Mouse (Mus musculus) testis, adult 2 months (tissue): Measurements from ENCODE around the gene Itpr1. TPM values are rescaled to one million over a fixed set of nuclear protein-coding genes. Genes with fewer than 3 reads are reported as not detected.

Experiments
- H3K27ac ChIP-seq: fragments of 200-500 bp; 2 replicates; pipeline ENCODE4 v1.5.1; 2012; ENCODE audit warnings: low read depth, low read length; ENCODE audit not compliant: control insufficient read depth, insufficient read depth
- H3K27me3 ChIP-seq: fragments of 200-500 bp; 2 replicates; pipeline ENCODE4 v1.6.1; 2012; ENCODE audit warnings: mild to moderate bottlenecking, low read length, moderate library complexity; ENCODE audit not compliant: control insufficient read depth, insufficient read depth
- H3K36me3 ChIP-seq: fragments of 200-500 bp; 2 replicates; pipeline ENCODE4 v1.6.1; 2012; ENCODE audit warnings: mild to moderate bottlenecking, low read length; ENCODE audit not compliant: control insufficient read depth, insufficient read depth
- H3K4me1 ChIP-seq: fragments of 200-500 bp; 2 replicates; pipeline ENCODE4 v1.6.1; 2012; ENCODE audit warnings: low read length; ENCODE audit not compliant: control insufficient read depth, insufficient read depth
- H3K4me3 ChIP-seq: fragments of 200-500 bp; 2 replicates; pipeline ENCODE4 v1.5.1; 2012; ENCODE audit warnings: low read depth, mild to moderate bottlenecking, low read length, moderate library complexity, mixed read lengths; ENCODE audit not compliant: control insufficient read depth
- CTCF ChIP-seq: fragments of 200-500 bp; IDR thresholded peaks from 2 replicates; pipeline ENCODE4 v1.5.1; 2012; ENCODE audit warnings: low read depth, mild to moderate bottlenecking, inconsistent platforms, low read length, moderate library complexity; ENCODE audit not compliant: control insufficient read depth, insufficient read depth, insufficient replicate concordance
- POLR2A ChIP-seq: fragments of 200-500 bp; IDR thresholded peaks from 2 replicates; pipeline ENCODE4 v1.6.1; 2012; ENCODE audit warnings: low read depth, mild to moderate bottlenecking, inconsistent platforms, low read length, moderate library complexity; ENCODE audit not compliant: control insufficient read depth
- polyA plus RNA-seq: library from polyadenylated mRNA; depleted of rRNA; stranded (reverse); fragments of >200 nt; gene quantifications from 2 replicates; pipeline ENCODE4 v1.2.3, GENCODE M21; 2012; rRNA removed

Itpr1 gene
- polyA plus RNA-seq, 1 experiment, result 7.3 TPM

GRCm38 (mm10) chr6:108592636-108593035 lies 379.7 kb downstream of the Itpr1 start:
- TF ChIP-seq POLR2A (no peak), CTCF (no peak)
- Histone ChIP-seq H3K4me1 (no peaks in the 10 kb centered on the region; the same call in 1 of the 2 replicates), H3K27ac (no peak overlapping the region), H3K4me3 (no peak overlapping the region), H3K27me3 (no peaks in the 10 kb centered on the region), H3K36me3 (no peaks in the 10 kb centered on the region)

GRCm38 (mm10) chr6:108594171-108594841 lies 381.4 kb downstream of the Itpr1 start:
- Histone ChIP-seq H3K4me3 (no peak overlapping the region), H3K27me3 (no peaks in the 10 kb centered on the region), H3K4me1 (no peaks in the 10 kb centered on the region; the same call in 1 of the 2 replicates), H3K27ac (no peak overlapping the region), H3K36me3 (no peaks in the 10 kb centered on the region)
- TF ChIP-seq CTCF (no peak), POLR2A (no peak)

GRCm38 (mm10) chr6:108598691-108599090 lies 385.8 kb downstream of the Itpr1 start:
- Histone ChIP-seq H3K27me3 (no peaks in the 10 kb centered on the region), H3K27ac (no peak overlapping the region), H3K36me3 (no peaks in the 10 kb centered on the region), H3K4me3 (no peak overlapping the region), H3K4me1 (no peaks in the 10 kb centered on the region)
- TF ChIP-seq CTCF (no peak), POLR2A (no peak)

GRCm38 (mm10) chr6:108599317-108599716 lies 386.4 kb downstream of the Itpr1 start:
- H3K27me3 ChIP-seq, result no peaks in the 10 kb centered on the region
- H3K4me1 ChIP-seq, result no peaks in the 10 kb centered on the region
- no peaks in the 10 kb centered on the region for H3K36me3 ChIP-seq
- no peak for TF ChIP-seq POLR2A
- no peak for TF ChIP-seq CTCF
- H3K4me3 ChIP-seq, result no peak overlapping the region
- H3K27ac ChIP-seq, result no peak overlapping the region

Other genes with a start within 250 kb of the Itpr1 start
- gene Setmar, start 148.1 kb upstream of the Itpr1 start, polyA plus RNA-seq, result 0.71 and 0.93 TPM in 2 replicates
- gene Sumf1, start 27.5 kb upstream of the Itpr1 start, polyA plus RNA-seq, result 8.1 and 9.2 TPM in 2 replicates